Mouse (Mus musculus) adrenal gland, postnatal 25 days (tissue): ENCODE measurements around the gene Adat2. TPM values are rescaled to one million over a fixed set of nuclear protein-coding genes. Genes with fewer than 3 reads are reported as not detected.

ENCODE experiments used
- DNase-seq: peaks from one replicate; pipeline ENCODE4 v3.0.0; 2021; ENCODE audit warnings: mixed read lengths
- total RNA-seq: library from RNA; stranded (reverse); gene quantifications from 2 replicates; pipeline ENCODE4 v1.2.3, GENCODE M21; 2021

Adat2 gene
- total RNA-seq, 1 experiment from 2014 or later: 3.7 TPM

GRCm38 (mm10) chr10:13596073-13596472 lies 43.4 kb downstream of the Adat2 start:
- no peak for DNase-seq

- no peak for DNase-seq
Measured at GRCm38 (mm10) chr10:13596866-13597265, 44.2 kb downstream of the Adat2 start.

GRCm38 (mm10) chr10:13597491-13597890 lies 44.8 kb downstream of the Adat2 start:
- DNase-seq: no peak

- DNase-seq: no peak
Measured at GRCm38 (mm10) chr10:13600926-13601325, 48.2 kb downstream of the Adat2 start.

Other genes with a start within 250 kb of the Adat2 start
- 24.0 and 30.6 TPM in 2 replicates for gene Phactr2, start 78.5 kb upstream of the Adat2 start, total RNA-seq
- gene Fuca2, start 53.4 kb upstream of the Adat2 start, total RNA-seq: 14.8 and 19.4 TPM in 2 replicates
- gene Pex3, start 248 bp downstream of the Adat2 start, total RNA-seq: 29.9 and 32.9 TPM in 2 replicates